Mouse (Mus musculus) limb, embryonic 11.5 days (tissue): ENCODE data around the gene 1700010B08Rik. TPM values are rescaled to one million over a fixed set of nuclear protein-coding genes. Genes with fewer than 3 reads are reported as not detected.

Experiments
- ATAC-seq: fragments of 200-750 bp; cut with Nextera tagmentation; 2 replicates; pipeline ENCODE4 v1.8.0; 2017; ENCODE audit warnings: low read depth; ENCODE audit not compliant: insufficient number of reproducible peaks, low FRiP score, low TSS enrichment
- DNase-seq: peaks from one replicate; pipeline ENCODE4 v3.0.0-alpha.2; 2015; ENCODE audit warnings: low spot score
- H3K27ac ChIP-seq: fragments of 300-500 bp; sonication (generic); replicated peaks from 2 replicates; pipeline ENCODE4 v1.5.1; 2014; ENCODE audit warnings: low read depth, mild to moderate bottlenecking, low read length
- H3K27me3 ChIP-seq: fragments of 300-500 bp; sonication (generic); 2 replicates; pipeline ENCODE4 v1.6.1; 2014; ENCODE audit warnings: mild to moderate bottlenecking, low read length, mixed read lengths; ENCODE audit not compliant: control insufficient read depth, insufficient read depth
- H3K36me3 ChIP-seq: fragments of 300-500 bp; sonication (generic); 2 replicates; pipeline ENCODE4 v1.6.1; 2014; ENCODE audit warnings: mild to moderate bottlenecking, low read length, moderate library complexity, mixed read lengths; ENCODE audit not compliant: control insufficient read depth, insufficient read depth
- H3K4me1 ChIP-seq: fragments of 300-500 bp; sonication (generic); 2 replicates; pipeline ENCODE4 v1.6.1; 2014; ENCODE audit warnings: low read length, mixed read lengths; ENCODE audit not compliant: control insufficient read depth, insufficient read depth
- H3K4me2 ChIP-seq: fragments of 300-500 bp; sonication (generic); 2 replicates; pipeline ENCODE4 v1.6.1; 2014; ENCODE audit warnings: low read depth, mild to moderate bottlenecking, moderate library complexity; ENCODE audit not compliant: severe bottlenecking
- H3K4me3 ChIP-seq: fragments of 300-500 bp; sonication (generic); 2 replicates; pipeline ENCODE4 v1.5.1; 2014; ENCODE audit warnings: low read depth, low read length
- H3K9ac ChIP-seq: fragments of 300-500 bp; sonication (generic); 2 replicates; pipeline ENCODE4 v1.6.1; 2014; ENCODE audit warnings: mild to moderate bottlenecking, low read length
- H3K9me3 ChIP-seq: fragments of 300-500 bp; sonication (generic); 2 replicates; pipeline ENCODE4 v1.6.1; 2016; ENCODE audit warnings: low read length; ENCODE audit not compliant: control insufficient read depth
- WGBS: fragments of 180-500 bp; shearing (Covaris S2); extraction: QIAGEN DNeasy Blood & Tissue Kit; methylation state at CpG from one replicate; pipeline ENCODE4 v1.1.7; 2014; 5-methylcytosine and 5-hydroxymethylcytosine counted together
- microRNA-seq: library from miRNA; unstranded; fragments of <30 nt; microRNA quantifications from one replicate; pipeline ENCODE4, GENCODE M21; 2016
- polyA plus RNA-seq: library from polyadenylated mRNA; unstranded; fragments of >200 nt; fragmentation: Nextera tagmentation; extraction: Ambion mirVana; gene quantifications from 2 replicates; pipeline ENCODE4 v1.2.1, GENCODE M21; 2014

1700010B08Rik gene
- polyA plus RNA-seq, 1 experiment from 2014 or later: not detected

DNA sequence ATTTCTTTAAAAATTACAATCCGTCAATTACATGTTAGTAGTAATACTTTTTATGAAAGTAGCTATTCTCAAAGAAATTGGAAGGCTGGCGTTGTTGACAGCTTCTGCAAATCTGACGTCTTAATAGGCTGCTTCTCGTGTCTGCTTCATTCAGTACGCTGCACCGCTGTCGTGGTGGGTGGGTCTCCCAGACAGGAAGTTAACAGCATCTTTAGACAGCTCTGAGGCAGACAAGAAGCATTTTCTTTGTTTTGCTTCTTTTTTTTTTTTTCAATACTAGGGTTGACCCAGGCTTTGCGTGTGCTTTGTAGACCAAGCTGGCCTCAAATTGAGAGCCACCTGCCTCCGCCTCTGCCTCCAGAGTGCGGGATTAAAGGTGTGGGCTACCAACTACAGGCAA is 50.0 kb downstream of the 1700010B08Rik start:
- DNase-seq: no peak
- Histone ChIP-seq H3K4me2 (no peak overlapping the region), H3K36me3 (no peaks in the 10 kb centered on the region), H3K27ac (no peak overlapping the region), H3K27me3 (no peaks in the 10 kb centered on the region), H3K9ac (no peak overlapping the region), H3K9me3 (no peaks in the 10 kb centered on the region), H3K4me1 (peaks cover 5% of the 10 kb centered on the region), H3K4me3 (no peak overlapping the region)
- 85% methylated on average over 10 of the region's 10 CpGs for WGBS
- ATAC-seq: no peak

DNA sequence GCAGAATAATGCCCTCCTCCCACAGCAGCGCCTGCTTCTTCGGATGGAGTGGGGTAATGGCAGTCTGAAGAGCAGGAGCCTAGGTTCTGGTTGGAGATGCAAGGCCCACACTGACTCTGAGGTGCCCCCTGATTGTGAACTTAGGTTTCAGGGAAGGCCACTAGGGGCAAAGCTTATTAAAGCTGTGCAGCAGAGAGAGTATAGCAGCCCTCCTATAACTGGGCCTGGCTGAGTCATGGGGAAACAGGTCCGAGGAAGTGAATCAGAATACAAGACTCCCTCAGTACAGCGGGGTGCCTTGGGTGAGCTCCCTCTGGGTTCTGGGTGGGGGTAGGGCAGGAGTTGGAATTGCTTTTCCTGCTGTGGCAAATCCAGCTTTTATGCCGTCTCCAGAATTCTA is 51.4 kb downstream of the 1700010B08Rik start:
- no peak overlapping the region for H3K9ac ChIP-seq
- peaks cover 12% of the 10 kb centered on the region for H3K4me1 ChIP-seq
- DNase-seq (no peak), ATAC-seq (no peak)
- no peaks in the 10 kb centered on the region for H3K36me3 ChIP-seq
- no peaks in the 10 kb centered on the region for H3K9me3 ChIP-seq
- H3K27ac ChIP-seq: no peak overlapping the region
- WGBS: 72% methylated on average over 5 of the region's 5 CpGs
- H3K4me3 ChIP-seq: no peak overlapping the region
- H3K4me2 ChIP-seq: no peak overlapping the region
- no peaks in the 10 kb centered on the region for H3K27me3 ChIP-seq

Small RNAs within 50 kb of the gene (microRNA-seq; reads per million reads assigned to microRNA genes)
- not detected for gene Mir6340

Other genes starting within 250 kb of the 1700010B08Rik start
- not detected in 2 replicates for gene 1700021F07Rik, start 196.8 kb upstream of the 1700010B08Rik start, polyA plus RNA-seq
- gene Ankrd60, start 141.1 kb upstream of the 1700010B08Rik start, polyA plus RNA-seq: not detected in 2 replicates
- gene Rab22a, start 59.7 kb upstream of the 1700010B08Rik start, polyA plus RNA-seq: 31.9 and 34.3 TPM in 2 replicates
- gene Vapb, start 18.1 kb downstream of the 1700010B08Rik start, polyA plus RNA-seq: 9.8 and 11.0 TPM in 2 replicates